ENCODE assay signal across 21 mouse cellular contexts in genomic region chr10:22877536-22878130, GRCm38 (mm10). TPM values are rescaled to one million over a fixed set of nuclear protein-coding genes. Genes with fewer than 3 reads are reported as not detected.
DNase-seq lines count a peak whose midpoint lies in the region; ATAC-seq lines count a peak whose summit lies in the region.
"Had no signal": no experiment of that assay in that cellular context is flagged by ENCODE, and none has a peak within 500 bp of the region (broad histone marks: within the 10 kb centered on the region; RNA-seq: fewer than 3 reads in every experiment).

No protein-coding gene starts in this region.

- H3K9ac ChIP-seq in limb, embryonic 11.5 days (ENCODE audit: low read length), result no peak overlapping the region
- H3K9ac ChIP-seq in midbrain, embryonic 11.5 days (ENCODE audit: low read length), result no peak overlapping the region
- H3K9ac ChIP-seq: hindbrain, embryonic 12.5 days; limb, embryonic 15.5 days; liver, embryonic 15.5 days; neural tube, embryonic 13.5 days had no signal

- H3K4me2 ChIP-seq in limb, embryonic 11.5 days (ENCODE audit: low read depth, severe bottlenecking), result no peak overlapping the region
- H3K4me2 ChIP-seq in midbrain, embryonic 11.5 days, result no peak overlapping the region
- H3K4me2 ChIP-seq: hindbrain, embryonic 12.5 days; limb, embryonic 15.5 days; liver, embryonic 15.5 days; neural tube, embryonic 13.5 days had no signal

- no peaks in the 10 kb centered on the region for H3K36me3 ChIP-seq in limb, embryonic 11.5 days (ENCODE audit: control insufficient read depth, insufficient read depth, low read length)
- no peaks in the 10 kb centered on the region for H3K36me3 ChIP-seq in limb, embryonic 10.5 days
- no peaks in the 10 kb centered on the region for H3K36me3 ChIP-seq in midbrain, embryonic 11.5 days (ENCODE audit: control insufficient read depth, insufficient read depth, low read length)
- H3K36me3 ChIP-seq: hindbrain, embryonic 12.5 days; limb, embryonic 15.5 days; liver, embryonic 15.5 days; neural tube, embryonic 13.5 days had no signal

- H3K9me3 ChIP-seq in limb, embryonic 11.5 days (ENCODE audit: control insufficient read depth, low read length), result no peaks in the 10 kb centered on the region
- H3K9me3 ChIP-seq in limb, embryonic 10.5 days (replicated peaks), result no peaks in the 10 kb centered on the region
- H3K9me3 ChIP-seq in midbrain, embryonic 11.5 days (ENCODE audit: control insufficient read depth, low read length), result no peaks in the 10 kb centered on the region
- H3K9me3 ChIP-seq: hindbrain, embryonic 12.5 days; limb, embryonic 15.5 days; liver, embryonic 15.5 days; neural tube, embryonic 13.5 days had no signal

- ATAC-seq in limb, embryonic 11.5 days (ENCODE audit: insufficient number of reproducible peaks, low FRiP score, low TSS enrichment, low read depth), result no peak
- ATAC-seq in midbrain, embryonic 11.5 days (ENCODE audit: low FRiP score), result no peak

- no peaks in the 10 kb centered on the region for H3K27me3 ChIP-seq in limb, embryonic 11.5 days (ENCODE audit: control insufficient read depth, insufficient read depth, low read length)
- H3K27me3 ChIP-seq in limb, embryonic 10.5 days (ENCODE audit: low read depth, poor library complexity, severe bottlenecking), result no peaks in the 10 kb centered on the region
- no peaks in the 10 kb centered on the region for H3K27me3 ChIP-seq in midbrain, embryonic 11.5 days (ENCODE audit: control insufficient read depth, insufficient read depth, low read length)
- H3K27me3 ChIP-seq: hindbrain, embryonic 12.5 days; limb, embryonic 15.5 days; liver, embryonic 15.5 days; neural tube, embryonic 13.5 days had no signal

- DNase-seq in limb, embryonic 11.5 days (ENCODE audit: low spot score), result peak; percentile 19
- DNase-seq in limb, embryonic 10.5 days (ENCODE audit: low spot score), result no peak
- DNase-seq in kidney, adult 11 months, result peak; percentile 38
- peak; percentile 40 to 52 for DNase-seq in kidney, adult 8-10 months
- peak; percentile 35 for DNase-seq in kidney, postnatal 14 days
- DNase-seq in midbrain, embryonic 11.5 days (ENCODE audit: low spot score, missing footprints), result no peak
- no peak for DNase-seq in spleen, postnatal 36 days (ENCODE audit: low spot score in 2 of 2)
- DNase-seq: adrenal gland, postnatal 25 days; B cell, adult 2 months; cerebellum, adult 11-12 months; cerebellum, postnatal 14 days; heart, adult 2 months; layer of hippocampus, postnatal 36 days; midbrain, embryonic 14.5 days; thymus, adult 18-20 months; thymus, postnatal 4 days had no signal

- H3K4me3 ChIP-seq in limb, embryonic 11.5 days (ENCODE audit: low read depth, low read length), result no peak overlapping the region
- H3K4me3 ChIP-seq in limb, embryonic 10.5 days, result no peak overlapping the region
- H3K4me3 ChIP-seq in midbrain, embryonic 11.5 days (ENCODE audit: low read depth, low read length), result no peak overlapping the region
- H3K4me3 ChIP-seq: heart, adult 2 months; hindbrain, embryonic 12.5 days; layer of hippocampus, adult 2 months; limb, embryonic 15.5 days; liver, embryonic 15.5 days; neural tube, embryonic 13.5 days had no signal

- no peaks in the 10 kb centered on the region for H3K4me1 ChIP-seq in limb, embryonic 11.5 days (ENCODE audit: control insufficient read depth, insufficient read depth, low read length)
- 0 out of 2 replicates have a peak, but pooled peaks cover 2% of the 10 kb centered on the region for H3K4me1 ChIP-seq in limb, embryonic 10.5 days
- no peaks in the 10 kb centered on the region for H3K4me1 ChIP-seq in midbrain, embryonic 11.5 days (ENCODE audit: control insufficient read depth, insufficient read depth, low read length)
- H3K4me1 ChIP-seq: hindbrain, embryonic 12.5 days; liver, embryonic 15.5 days; neural tube, embryonic 13.5 days had no signal

- no peak overlapping the region for H3K27ac ChIP-seq in limb, embryonic 11.5 days (replicated peaks; ENCODE audit: low read depth, low read length)
- no peak overlapping the region for H3K27ac ChIP-seq in limb, embryonic 10.5 days
- H3K27ac ChIP-seq in midbrain, embryonic 11.5 days (ENCODE audit: low read depth, low read length), result no peak overlapping the region
- H3K27ac ChIP-seq: heart, adult 2 months; hindbrain, embryonic 12.5 days; layer of hippocampus, adult 2 months; limb, embryonic 15.5 days; liver, embryonic 15.5 days; neural tube, embryonic 13.5 days had no signal

- 86% methylated on average over 5 of the region's 5 CpGs for WGBS in limb, embryonic 11.5 days
- WGBS in limb, embryonic 10.5 days, result 86% methylated on average over 5 of the region's 5 CpGs
- WGBS in midbrain, embryonic 11.5 days, result 86% methylated on average over 5 of the region's 5 CpGs

RNA-seq across cellular contexts. Expression of gene Tcf21, which starts 57.7 kb away (rescaled TPM):
- polyA plus RNA-seq in limb, embryonic 11.5 days (2014; fragmentation: Nextera tagmentation; extraction: Ambion mirVana), result 0.54 TPM in 1 of 2 replicates, not detected in the other
- polyA plus RNA-seq in limb, embryonic 10.5 days (2016; fragmentation: Nextera tagmentation; extraction: Ambion mirVana), result 0.71 and 2.7 TPM in 2 replicates
- 0.11 TPM in 1 of 2 replicates, not detected in the other for polyA plus RNA-seq in midbrain, embryonic 11.5 days (2014; fragmentation: Nextera tagmentation; extraction: Ambion mirVana)
- polyA plus RNA-seq: midbrain, embryonic 14.5 days had no signal

Comparison
In these comparisons a context has a peak if more than half of its experiments do, and no peak if none do; other contexts are left out.
1. DNase-seq: peak in limb, embryonic 11.5 days (single experiment), kidney, adult 11 months (single experiment), kidney, adult 8-10 months (2 of 2) and kidney, postnatal 14 days (single experiment); none in limb, embryonic 10.5 days (single experiment), midbrain, embryonic 11.5 days (single experiment) and spleen, postnatal 36 days (0 of 2).